Mouse (Mus musculus) testis, adult 2 months (tissue): Measurements from ENCODE around the gene Nrp1. TPM values are rescaled to one million over a fixed set of nuclear protein-coding genes. Genes with fewer than 3 reads are reported as not detected.

Source experiments
- H3K27ac ChIP-seq: fragments of 200-500 bp; 2 replicates; pipeline ENCODE4 v1.5.1; 2012; ENCODE audit warnings: low read depth, low read length; ENCODE audit not compliant: control insufficient read depth, insufficient read depth
- H3K27me3 ChIP-seq: fragments of 200-500 bp; 2 replicates; pipeline ENCODE4 v1.6.1; 2012; ENCODE audit warnings: mild to moderate bottlenecking, low read length, moderate library complexity; ENCODE audit not compliant: control insufficient read depth, insufficient read depth
- H3K36me3 ChIP-seq: fragments of 200-500 bp; 2 replicates; pipeline ENCODE4 v1.6.1; 2012; ENCODE audit warnings: mild to moderate bottlenecking, low read length; ENCODE audit not compliant: control insufficient read depth, insufficient read depth
- H3K4me1 ChIP-seq: fragments of 200-500 bp; 2 replicates; pipeline ENCODE4 v1.6.1; 2012; ENCODE audit warnings: low read length; ENCODE audit not compliant: control insufficient read depth, insufficient read depth
- H3K4me3 ChIP-seq: fragments of 200-500 bp; 2 replicates; pipeline ENCODE4 v1.5.1; 2012; ENCODE audit warnings: low read depth, mild to moderate bottlenecking, low read length, moderate library complexity, mixed read lengths; ENCODE audit not compliant: control insufficient read depth
- CTCF ChIP-seq: fragments of 200-500 bp; IDR thresholded peaks from 2 replicates; pipeline ENCODE4 v1.5.1; 2012; ENCODE audit warnings: low read depth, mild to moderate bottlenecking, inconsistent platforms, low read length, moderate library complexity; ENCODE audit not compliant: control insufficient read depth, insufficient read depth, insufficient replicate concordance
- POLR2A ChIP-seq: fragments of 200-500 bp; IDR thresholded peaks from 2 replicates; pipeline ENCODE4 v1.6.1; 2012; ENCODE audit warnings: low read depth, mild to moderate bottlenecking, inconsistent platforms, low read length, moderate library complexity; ENCODE audit not compliant: control insufficient read depth
- polyA plus RNA-seq: library from polyadenylated mRNA; depleted of rRNA; stranded (reverse); fragments of >200 nt; gene quantifications from 2 replicates; pipeline ENCODE4 v1.2.3, GENCODE M21; 2012

Nrp1 gene
- polyA plus RNA-seq, 1 experiment, result 1.7 TPM

DNA sequence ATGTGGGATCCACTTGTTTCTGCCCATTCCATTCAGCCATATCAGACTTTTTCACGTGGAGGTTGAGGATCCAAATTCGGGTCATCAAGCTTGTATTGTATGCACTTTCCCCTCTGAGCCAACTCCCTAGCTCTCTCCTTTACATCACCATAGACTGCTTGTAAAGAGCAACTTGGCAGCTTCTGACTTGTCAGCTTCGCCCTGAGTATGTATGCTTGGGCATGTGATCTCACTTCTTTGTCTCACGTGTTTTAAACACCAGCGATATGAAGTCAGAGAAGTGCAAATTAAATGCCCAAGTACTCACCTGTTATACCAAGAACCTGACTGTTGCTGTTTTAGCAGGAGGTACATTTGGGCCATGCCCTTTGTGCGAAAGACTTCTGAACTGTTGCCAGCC, 12.6 kb downstream of the Nrp1 start:
- H3K27ac ChIP-seq, result no peak overlapping the region
- no peaks in the 10 kb centered on the region for H3K36me3 ChIP-seq
- no peak overlapping the region for H3K4me3 ChIP-seq
- no peaks in the 10 kb centered on the region for H3K27me3 ChIP-seq
- no peaks in the 10 kb centered on the region for H3K4me1 ChIP-seq
- TF ChIP-seq CTCF, result no peak
- TF ChIP-seq POLR2A, result no peak

DNA sequence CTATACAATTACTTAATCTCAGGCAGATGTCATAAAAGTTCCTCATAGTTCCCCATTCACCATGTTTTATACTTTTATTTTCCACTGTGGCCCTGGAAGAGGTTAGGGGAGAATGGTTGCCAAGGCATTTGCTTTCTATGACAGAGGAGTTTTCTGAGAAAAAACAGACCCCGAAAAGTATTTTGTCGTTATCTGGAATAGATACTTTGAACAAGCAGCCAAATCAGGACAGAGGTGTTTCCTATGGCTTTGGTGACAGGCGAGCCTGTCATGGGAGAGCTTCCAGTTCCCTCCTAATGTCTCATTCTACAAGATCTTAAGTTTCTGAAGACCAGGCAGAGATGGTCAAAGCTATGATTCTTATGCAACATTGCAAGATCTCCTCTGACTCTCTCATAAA, 13.4 kb downstream of the Nrp1 start:
- TF ChIP-seq POLR2A (no peak), CTCF (no peak)

DNA sequence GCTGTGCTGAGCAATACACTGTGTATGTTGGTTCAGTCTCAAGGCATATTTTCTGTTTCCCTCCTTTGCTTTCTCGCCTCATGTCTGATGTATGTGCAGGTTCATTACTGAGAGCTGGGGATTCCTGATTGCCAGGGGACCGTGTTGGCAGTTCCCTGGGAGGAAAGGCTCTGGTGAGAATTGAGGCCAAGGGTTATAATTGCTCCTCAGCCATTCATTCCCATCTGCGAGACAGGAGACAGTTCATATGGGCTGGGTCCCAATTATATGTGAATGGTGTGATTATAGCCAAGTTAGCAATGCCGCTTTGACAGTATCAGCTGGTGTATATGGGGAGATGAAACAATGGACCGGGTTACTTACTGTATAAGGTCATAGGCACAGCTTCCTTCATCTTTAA, 14.3 kb downstream of the Nrp1 start:
- Histone ChIP-seq H3K27ac (no peak overlapping the region), H3K36me3 (no peaks in the 10 kb centered on the region), H3K4me1 (no peaks in the 10 kb centered on the region), H3K27me3 (no peaks in the 10 kb centered on the region), H3K4me3 (peak overlapping the region; percentile 76)
- TF ChIP-seq POLR2A, result no peak
- no peak for TF ChIP-seq CTCF

More for the DNA sequence above, 13.4 kb downstream of the Nrp1 start:
- Histone ChIP-seq H3K36me3 (no peaks in the 10 kb centered on the region), H3K27me3 (no peaks in the 10 kb centered on the region), H3K27ac (no peak overlapping the region), H3K4me3 (no peak overlapping the region), H3K4me1 (no peaks in the 10 kb centered on the region)

DNA sequence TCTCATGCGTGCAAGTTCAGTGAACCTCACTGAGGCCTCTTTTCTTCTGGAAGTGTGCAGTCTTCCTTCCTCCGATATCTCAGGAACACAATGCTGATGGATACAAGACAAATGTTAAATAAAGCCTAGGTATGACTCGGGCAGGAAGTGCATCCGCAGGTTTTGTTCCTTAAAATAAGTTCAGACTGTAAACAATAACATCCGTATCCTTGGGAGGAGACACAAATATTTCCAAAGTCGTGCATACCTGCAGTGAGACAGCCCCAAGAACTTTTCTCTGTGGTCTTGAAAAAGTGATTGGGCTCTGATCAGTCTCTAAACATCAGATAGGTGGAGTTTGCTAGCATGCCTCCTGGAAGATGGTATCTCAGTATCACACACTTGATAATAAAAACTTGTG, 15.0 kb downstream of the Nrp1 start:
- Histone ChIP-seq H3K27ac (no peak overlapping the region), H3K4me1 (no peaks in the 10 kb centered on the region), H3K27me3 (no peaks in the 10 kb centered on the region), H3K4me3 (peak overlapping the region; percentile 12; the same call in 1 of the 2 replicates), H3K36me3 (no peaks in the 10 kb centered on the region)
- TF ChIP-seq POLR2A (no peak), CTCF (no peak)

DNA sequence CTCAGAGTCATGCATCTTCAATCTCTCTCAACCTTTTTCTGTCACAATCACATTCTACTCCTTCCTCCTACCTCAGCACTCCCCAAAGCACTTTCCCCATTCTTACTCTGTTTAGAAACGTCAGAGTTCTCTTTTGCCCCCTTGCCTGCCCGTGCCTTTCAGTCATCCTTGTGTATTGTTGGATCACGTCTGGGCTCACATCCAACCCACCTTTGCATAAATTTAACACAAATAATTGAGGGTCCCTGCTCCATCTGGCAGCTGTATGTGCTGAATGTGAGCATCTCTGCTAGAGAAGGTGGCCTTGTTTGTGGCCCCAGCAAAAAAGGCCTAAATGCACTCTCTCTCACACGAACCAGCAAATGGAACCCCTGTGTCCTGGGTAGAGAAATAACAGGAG, 16.9 kb downstream of the Nrp1 start:
- Histone ChIP-seq H3K4me1 (no peaks in the 10 kb centered on the region), H3K4me3 (no peak overlapping the region)
- TF ChIP-seq POLR2A, result no peak
- no peak for TF ChIP-seq CTCF

DNA sequence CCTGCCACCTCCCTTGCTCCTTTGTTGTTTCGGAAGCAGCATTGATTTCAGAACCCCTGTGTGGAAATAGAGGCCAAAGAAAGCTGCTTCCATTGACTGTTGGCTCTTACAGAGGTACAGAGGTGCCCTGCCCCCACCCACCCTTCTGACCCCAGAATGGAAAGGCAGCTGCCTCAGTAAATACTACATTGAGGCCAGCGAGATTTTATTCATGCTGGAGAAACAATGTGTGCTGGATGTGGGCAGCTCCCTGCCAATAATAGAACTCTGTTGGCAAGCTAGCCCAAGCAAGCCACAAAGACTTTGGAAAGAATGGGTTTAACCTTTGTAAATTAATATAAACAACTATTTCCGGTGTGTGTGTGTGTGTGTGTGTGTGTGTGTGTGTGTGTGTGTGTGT, 24.8 kb downstream of the Nrp1 start:
- H3K27ac ChIP-seq, result no peak overlapping the region
- TF ChIP-seq CTCF (no peak), POLR2A (no peak)
- H3K36me3 ChIP-seq, result no peaks in the 10 kb centered on the region
- no peaks in the 10 kb centered on the region for H3K4me1 ChIP-seq
- no peaks in the 10 kb centered on the region for H3K27me3 ChIP-seq
- H3K4me3 ChIP-seq, result no peak overlapping the region

More for the DNA sequence above, 16.9 kb downstream of the Nrp1 start:
- H3K27me3 ChIP-seq, result no peaks in the 10 kb centered on the region
- no peak overlapping the region for H3K27ac ChIP-seq
- no peaks in the 10 kb centered on the region for H3K36me3 ChIP-seq

DNA sequence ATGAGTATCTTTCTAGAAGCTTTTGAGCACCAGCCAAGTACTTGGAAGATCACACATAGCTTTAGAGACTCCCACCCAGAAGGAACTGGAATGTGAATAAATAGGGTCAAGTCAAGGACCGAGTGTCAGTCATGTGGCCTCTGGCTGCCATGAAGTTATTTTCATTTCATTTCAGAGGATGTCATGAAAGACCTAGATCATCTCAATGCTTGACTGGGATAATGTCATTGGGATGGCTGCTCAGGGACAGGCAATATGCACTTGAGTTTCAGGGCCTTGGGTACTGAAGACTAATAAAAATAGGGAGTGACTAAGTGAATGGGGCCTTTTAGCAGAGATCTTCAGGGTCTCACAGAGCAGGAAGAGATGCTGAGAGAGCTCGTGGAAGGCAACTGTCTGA, 26.0 kb downstream of the Nrp1 start:
- Histone ChIP-seq H3K27ac (no peak overlapping the region), H3K4me1 (no peaks in the 10 kb centered on the region), H3K4me3 (no peak overlapping the region), H3K36me3 (no peaks in the 10 kb centered on the region), H3K27me3 (no peaks in the 10 kb centered on the region)
- TF ChIP-seq CTCF (no peak), POLR2A (no peak)

DNA sequence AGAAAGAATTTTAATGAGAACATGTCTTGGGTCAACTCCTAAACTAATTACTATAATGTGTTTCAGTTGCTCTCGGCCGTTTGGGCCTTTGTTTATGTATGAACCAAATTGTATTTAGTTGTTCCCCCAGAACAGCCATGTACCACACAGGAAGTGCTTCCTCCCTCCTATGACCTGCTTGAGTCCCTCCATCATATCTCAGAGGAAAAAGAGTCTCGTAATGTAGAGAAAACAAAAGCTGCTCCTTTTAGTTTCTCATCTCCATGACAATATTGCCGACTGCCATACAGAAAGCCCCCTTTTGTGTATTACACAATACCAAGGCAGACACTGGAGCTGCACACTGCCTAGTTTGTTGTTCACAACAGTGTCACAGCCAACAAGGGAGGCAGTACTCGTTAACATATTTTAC, 26.5 kb downstream of the Nrp1 start:
- no peak overlapping the region for H3K27ac ChIP-seq
- H3K36me3 ChIP-seq, result no peaks in the 10 kb centered on the region
- no peak overlapping the region for H3K4me3 ChIP-seq
- TF ChIP-seq CTCF, result no peak
- no peaks in the 10 kb centered on the region for H3K4me1 ChIP-seq
- H3K27me3 ChIP-seq, result no peaks in the 10 kb centered on the region
